Mouse (Mus musculus): Measurements from ENCODE around the gene Trim3.

Trim3 gene

GRCm38 (mm10) chr7:105559016-105559415 is 74.4 kb downstream of the Trim3 start:
- DNase-seq (ENCODE audit: low read depth, low spot score) = no peak

DNA sequence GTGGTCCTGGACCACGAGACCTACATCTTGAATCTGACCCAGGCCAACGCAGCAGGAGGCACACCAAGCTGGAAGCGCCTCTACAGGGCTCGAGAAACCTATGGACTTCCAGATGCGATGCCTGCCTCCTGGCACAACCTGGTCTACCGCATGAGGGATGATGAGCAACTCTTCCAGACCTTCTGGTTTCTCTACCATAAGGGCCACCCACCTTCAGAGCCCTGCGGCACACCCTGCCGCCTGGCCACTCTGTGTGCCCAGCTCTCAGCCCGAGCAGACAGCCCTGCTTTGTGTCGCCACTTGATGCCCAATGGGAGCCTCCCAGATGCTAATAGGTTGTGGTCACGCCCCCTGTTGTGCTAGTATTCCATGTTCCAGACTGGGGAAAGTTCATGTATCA is 75.7 kb downstream of the Trim3 start:
- no peak for DNase-seq (ENCODE audit: low read depth, low spot score)

GRCm38 (mm10) chr7:105556406-105556805 is 77.0 kb downstream of the Trim3 start:
- DNase-seq (ENCODE audit: low read depth, low spot score) = no peak

GRCm38 (mm10) chr7:105555571-105555970 is 77.8 kb downstream of the Trim3 start:
- DNase-seq (ENCODE audit: low read depth, low spot score) = no peak

All from 3T3-L1 (cell line).